Mouse (Mus musculus): ENCODE results near the gene Fndc3b.

DNA sequence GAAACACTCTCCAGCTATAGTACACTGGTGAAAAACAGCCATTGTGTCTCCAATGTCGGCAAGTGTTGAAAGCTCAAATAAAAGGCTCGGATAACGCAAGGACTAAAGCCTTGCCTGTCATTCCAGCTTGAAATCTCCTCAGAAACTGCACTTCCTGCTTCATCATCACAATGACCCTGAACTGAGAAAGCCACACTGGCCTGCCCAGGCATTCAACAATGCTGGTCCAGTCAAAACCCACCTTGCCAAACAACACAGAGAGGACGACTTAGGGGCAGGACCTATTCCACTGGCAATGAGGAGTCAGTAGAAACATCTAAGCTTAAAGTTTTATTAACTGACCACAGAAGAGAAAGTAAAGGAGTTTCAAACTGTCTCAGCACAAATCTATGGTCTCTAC is 6.1 kb downstream of the Fndc3b start:
- TF ChIP-seq FLI1 (IDR thresholded peaks at IDR 0.05; ENCODE audit: low read length) (no peak), GATA1 (IDR thresholded peaks at IDR 0.05; ENCODE audit: borderline replicate concordance, low read length) (no peak)
